Mouse (Mus musculus): ENCODE measurements around the gene Dpf2. TPM values are rescaled to one million over a fixed set of nuclear protein-coding genes. Genes with fewer than 3 reads are reported as not detected.

The Dpf2 gene
- total and polyA plus RNA-seq, 3 experiments = 25.0 to 115 (median 36.7) TPM

DNA sequence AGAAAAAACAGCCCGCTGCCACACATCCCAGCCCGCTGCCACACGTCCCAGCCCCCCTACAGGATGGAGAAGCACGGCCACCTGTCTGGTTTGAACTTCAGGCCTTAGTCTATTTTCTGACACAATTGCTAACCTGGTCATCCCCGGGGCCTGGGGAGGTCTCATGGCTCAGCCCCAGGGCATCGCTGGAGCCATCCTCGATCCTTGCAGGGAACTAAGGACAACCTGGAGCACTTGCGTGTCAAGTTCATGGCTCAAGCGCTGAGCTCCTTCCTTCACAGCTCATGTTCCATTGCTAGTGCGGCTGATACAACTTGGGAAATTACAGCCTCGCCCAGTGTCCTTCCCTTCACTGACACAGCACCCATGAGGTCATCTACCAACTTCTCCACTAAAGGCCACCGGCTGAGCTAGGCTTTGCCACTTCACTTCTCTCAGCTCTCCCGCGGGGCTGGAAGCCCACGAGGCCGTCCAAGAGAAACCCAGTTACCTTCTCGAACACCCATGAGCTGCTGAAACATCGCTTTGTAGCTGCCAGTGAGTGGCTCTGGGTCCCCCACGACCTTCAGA lies 40.5 kb upstream of the Dpf2 start:
- H3K36me3 ChIP-seq (replicated peaks in 1 of 2; ENCODE audit: control insufficient read depth in 1 of 2, insufficient read depth in 1 of 2, low read length in 1 of 2) = peaks cover 77 to 99% of the 10 kb centered on the region in 2 experiments
- peaks cover 0 to 8% of the 10 kb centered on the region in 2 experiments; a peak in 1 of 4 replicates for H3K4me1 ChIP-seq (ENCODE audit: control insufficient read depth in 1 of 2, insufficient read depth in 2 of 2)
- no peak overlapping the region for H3K9ac ChIP-seq (ENCODE audit: insufficient read depth, low read depth)
- H3K27ac ChIP-seq (ENCODE audit: insufficient read depth, low read depth) = no peak overlapping the region
- no peak overlapping the region for H3K4me3 ChIP-seq (replicated peaks in 1 of 3; ENCODE audit: low read depth in 2 of 3, low read length in 2 of 3, poor library complexity in 1 of 3)
- no peaks in the 10 kb centered on the region for H3K27me3 ChIP-seq (replicated peaks)
- DNase-seq (ENCODE audit: extremely low read depth) = no peak
- dilution Hi-C loops (cut with MboI; ENCODE audit: extremely low pct_ligation_motif_present, extremely low pct_unique_long_range_greater_than_20kb, low sequenced_read_pairs) = no loop called here
- no peaks in the 10 kb centered on the region for H3K9me3 ChIP-seq (replicated peaks; ENCODE audit: low read length)
- in situ Hi-C loops (cut with MboI; ENCODE audit: low pct_ligation_motif_present, low pct_unique_long_range_greater_than_20kb, low sequenced_read_pairs) = no loop called here
- no peak overlapping the region for H3K4me2 ChIP-seq (ENCODE audit: insufficient read depth, low read depth, poor library complexity, severe bottlenecking)
- TF ChIP-seq MYC (IDR thresholded peaks at IDR 0.05; ENCODE audit: low read depth, low read length) (no peak), RCOR1 (conservative IDR thresholded peaks at IDR 0.05; ENCODE audit: low read depth, low read length) (no peak), MAFK (IDR thresholded peaks at IDR 0.05; ENCODE audit: insufficient replicate concordance, low read length) (no peak), IRF4 (IDR thresholded peaks at IDR 0.05; ENCODE audit: low read depth, low read length) (no peak), MEF2A (IDR thresholded peaks at IDR 0.05; ENCODE audit: borderline replicate concordance, low read depth, low read length) (no peak), CTCF (conservative IDR thresholded peaks at IDR 0.05 in 1 of 2, IDR thresholded peaks at IDR 0.05 in 1 of 2; ENCODE audit: low read depth in 2 of 2, low read length in 2 of 2) (no peak), ZC3H11A (IDR thresholded peaks at IDR 0.05; ENCODE audit: low read depth, low read length) (no peak)
- H3K79me2 ChIP-seq (replicated peaks; ENCODE audit: control insufficient read depth, extremely low read depth, insufficient read depth, poor library complexity, severe bottlenecking) = no peaks in the 10 kb centered on the region

DNA sequence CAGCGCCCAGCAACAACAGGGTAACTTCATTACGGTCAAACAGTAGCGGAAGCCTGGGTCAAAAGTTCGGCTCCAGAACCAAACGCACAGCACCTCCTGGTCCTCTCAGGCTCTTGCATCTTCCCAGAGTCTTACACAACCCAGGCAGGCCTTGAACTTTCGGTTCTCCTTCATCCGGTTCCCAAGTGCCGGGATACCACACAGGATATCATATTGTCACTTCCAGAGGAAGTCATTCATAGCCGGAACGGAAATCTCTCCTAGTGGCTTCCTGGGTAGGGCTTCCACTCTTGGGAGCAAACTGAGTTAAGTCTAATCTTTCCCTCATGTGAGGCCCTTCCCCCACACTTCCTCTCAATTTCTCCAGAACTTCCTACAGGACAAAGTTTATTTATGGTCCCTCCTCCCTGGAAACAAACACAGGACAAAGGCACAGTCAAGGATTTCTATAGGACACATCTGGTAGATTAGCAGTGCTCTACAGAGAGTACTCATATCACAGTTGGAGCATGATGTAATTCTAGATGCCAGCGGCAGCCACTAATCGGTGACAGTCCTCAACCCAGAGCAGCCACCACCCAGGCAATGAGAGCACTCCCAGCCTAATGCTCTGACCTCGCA lies 39.4 kb upstream of the Dpf2 start:
- Histone ChIP-seq H3K9ac (ENCODE audit: insufficient read depth, low read depth) (no peak overlapping the region), H3K4me1 (ENCODE audit: control insufficient read depth in 1 of 2, insufficient read depth in 2 of 2) (peaks cover 0 to 8% of the 10 kb centered on the region in 2 experiments; a peak in 1 of 4 replicates), H3K27ac (ENCODE audit: insufficient read depth, low read depth) (no peak overlapping the region), H3K79me2 (replicated peaks; ENCODE audit: control insufficient read depth, extremely low read depth, insufficient read depth, poor library complexity, severe bottlenecking) (no peaks in the 10 kb centered on the region), H3K4me3 (replicated peaks in 1 of 3; ENCODE audit: low read depth in 2 of 3, low read length in 2 of 3, poor library complexity in 1 of 3) (no peak overlapping the region), H3K4me2 (ENCODE audit: insufficient read depth, low read depth, poor library complexity, severe bottlenecking) (no peak overlapping the region), H3K9me3 (replicated peaks; ENCODE audit: low read length) (no peaks in the 10 kb centered on the region), H3K27me3 (replicated peaks) (no peaks in the 10 kb centered on the region), H3K36me3 (replicated peaks in 1 of 2; ENCODE audit: control insufficient read depth in 1 of 2, insufficient read depth in 1 of 2, low read length in 1 of 2) (peaks cover 80 to 100% of the 10 kb centered on the region in 2 experiments)
- dilution Hi-C loops (cut with MboI; ENCODE audit: extremely low pct_ligation_motif_present, extremely low pct_unique_long_range_greater_than_20kb, low sequenced_read_pairs) (no loop called here), in situ Hi-C loops (cut with MboI; ENCODE audit: low pct_ligation_motif_present, low pct_unique_long_range_greater_than_20kb, low sequenced_read_pairs) (no loop called here)
- no peak for TF ChIP-seq PAX5 (IDR thresholded peaks at IDR 0.05; ENCODE audit: low read length)
- no peak for TF ChIP-seq MYC (IDR thresholded peaks at IDR 0.05; ENCODE audit: low read depth, low read length)
- TF ChIP-seq RCOR1 (conservative IDR thresholded peaks at IDR 0.05; ENCODE audit: low read depth, low read length) = no peak
- TF ChIP-seq IRF4 (IDR thresholded peaks at IDR 0.05; ENCODE audit: low read depth, low read length) = no peak
- TF ChIP-seq UBTF (IDR thresholded peaks at IDR 0.05; ENCODE audit: low read depth, low read length) = no peak
- no peak for TF ChIP-seq POLR2AphosphoS2 (IDR thresholded peaks at IDR 0.05; ENCODE audit: low read depth, low read length)
- no peak for TF ChIP-seq MEF2A (IDR thresholded peaks at IDR 0.05; ENCODE audit: borderline replicate concordance, low read depth, low read length)
- no peak for TF ChIP-seq E2F4 (IDR thresholded peaks at IDR 0.05; ENCODE audit: insufficient replicate concordance, low read depth, low read length)
- DNase-seq (ENCODE audit: extremely low read depth) = no peak

DNA sequence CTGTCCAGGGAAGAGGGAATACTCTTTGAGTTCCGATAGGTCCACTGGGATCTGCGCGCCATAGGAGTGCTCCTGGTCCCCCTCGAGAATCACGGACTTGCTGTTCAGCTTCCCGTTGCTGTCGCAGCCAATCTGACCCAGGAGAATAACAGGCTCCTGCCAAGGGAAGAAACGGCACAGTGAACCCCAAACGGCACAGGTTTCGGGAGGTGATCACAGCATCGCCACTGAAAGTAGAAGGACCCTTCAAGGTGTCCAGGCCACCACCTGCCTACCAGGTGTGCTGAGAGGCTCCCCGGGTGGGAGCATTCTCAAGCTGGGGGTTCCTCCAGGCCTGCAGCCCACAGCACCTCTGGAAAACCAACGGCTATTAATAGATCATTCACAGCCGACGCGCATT lies 38.8 kb upstream of the Dpf2 start:
- Histone ChIP-seq H3K36me3 (replicated peaks in 1 of 2; ENCODE audit: control insufficient read depth in 1 of 2, insufficient read depth in 1 of 2, low read length in 1 of 2) (peaks cover 77 to 97% of the 10 kb centered on the region in 2 experiments), H3K4me1 (ENCODE audit: control insufficient read depth in 1 of 2, insufficient read depth in 2 of 2) (peaks cover 0 to 10% of the 10 kb centered on the region in 2 experiments; a peak in 2 of 4 replicates), H3K4me2 (ENCODE audit: insufficient read depth, low read depth, poor library complexity, severe bottlenecking) (no peak overlapping the region), H3K27me3 (replicated peaks) (no peaks in the 10 kb centered on the region), H3K9ac (ENCODE audit: insufficient read depth, low read depth) (no peak overlapping the region), H3K9me3 (replicated peaks; ENCODE audit: low read length) (no peaks in the 10 kb centered on the region), H3K4me3 (replicated peaks in 1 of 3; ENCODE audit: low read depth in 2 of 3, low read length in 2 of 3, poor library complexity in 1 of 3) (no peak overlapping the region), H3K79me2 (replicated peaks; ENCODE audit: control insufficient read depth, extremely low read depth, insufficient read depth, poor library complexity, severe bottlenecking) (no peaks in the 10 kb centered on the region), H3K27ac (ENCODE audit: insufficient read depth, low read depth) (no peak overlapping the region)
- DNase-seq (ENCODE audit: extremely low read depth) = no peak
- dilution Hi-C loops (cut with MboI; ENCODE audit: extremely low pct_ligation_motif_present, extremely low pct_unique_long_range_greater_than_20kb, low sequenced_read_pairs) (no loop called here), in situ Hi-C loops (cut with MboI; ENCODE audit: low pct_ligation_motif_present, low pct_unique_long_range_greater_than_20kb, low sequenced_read_pairs) (no loop called here)
- TF ChIP-seq CTCF (conservative IDR thresholded peaks at IDR 0.05 in 1 of 2, IDR thresholded peaks at IDR 0.05 in 1 of 2; ENCODE audit: low read depth in 2 of 2, low read length in 2 of 2) = no peak
- TF ChIP-seq MAZ (IDR thresholded peaks at IDR 0.05; ENCODE audit: low read depth, low read length) = no peak

All from CH12.LX (cell line).